Mouse (Mus musculus): Measurements from ENCODE around the gene Maml3.

Gene Maml3

GRCm38 (mm10) chr3:51788591-51789339 is 316.1 kb downstream of the Maml3 start:
- DNase-seq (ENCODE audit: low spot score in 2 of 2): no peak

- DNase-seq (ENCODE audit: low spot score in 2 of 2): no peak
Measured at GRCm38 (mm10) chr3:51787945-51788344, 316.9 kb downstream of the Maml3 start.

- DNase-seq (ENCODE audit: low spot score in 2 of 2): no peak
Measured at GRCm38 (mm10) chr3:51785796-51786195, 319.1 kb downstream of the Maml3 start.

GRCm38 (mm10) chr3:51782191-51782590 is 322.7 kb downstream of the Maml3 start:
- DNase-seq (ENCODE audit: low spot score in 2 of 2): no peak

GRCm38 (mm10) chr3:51778738-51779592 is 325.9 kb downstream of the Maml3 start:
- DNase-seq (ENCODE audit: low spot score in 2 of 2): no peak

GRCm38 (mm10) chr3:51778179-51778578 is 326.7 kb downstream of the Maml3 start:
- no peak for DNase-seq (ENCODE audit: low spot score in 2 of 2)

- no peak for DNase-seq (ENCODE audit: low spot score in 2 of 2)
Measured at GRCm38 (mm10) chr3:51776018-51776611, 328.8 kb downstream of the Maml3 start.

- no peak for DNase-seq (ENCODE audit: low spot score in 2 of 2)
Measured at GRCm38 (mm10) chr3:51773587-51773986, 331.3 kb downstream of the Maml3 start.

- no peak for DNase-seq (ENCODE audit: low spot score in 2 of 2)
Measured at GRCm38 (mm10) chr3:51771839-51772630, 332.8 kb downstream of the Maml3 start.

GRCm38 (mm10) chr3:51769196-51769595 is 335.7 kb downstream of the Maml3 start:
- no peak for DNase-seq (ENCODE audit: low spot score in 2 of 2)

- no peak for DNase-seq (ENCODE audit: low spot score in 2 of 2)
Measured at GRCm38 (mm10) chr3:51765220-51765923, 339.5 kb downstream of the Maml3 start.

GRCm38 (mm10) chr3:51764175-51764574 is 340.7 kb downstream of the Maml3 start:
- no peak for DNase-seq (ENCODE audit: low spot score in 2 of 2)

GRCm38 (mm10) chr3:51762900-51763299 is 342.0 kb downstream of the Maml3 start:
- no peak for DNase-seq (ENCODE audit: low spot score in 2 of 2)

- no peak for DNase-seq (ENCODE audit: low spot score in 2 of 2)
Measured at GRCm38 (mm10) chr3:51759534-51759933, 345.3 kb downstream of the Maml3 start.

GRCm38 (mm10) chr3:51757032-51757431 is 347.8 kb downstream of the Maml3 start:
- no peak for DNase-seq (ENCODE audit: low spot score in 2 of 2)

GRCm38 (mm10) chr3:51756283-51756682 is 348.6 kb downstream of the Maml3 start:
- no peak for DNase-seq (ENCODE audit: low spot score in 2 of 2)

GRCm38 (mm10) chr3:51753262-51753661 is 351.6 kb downstream of the Maml3 start:
- DNase-seq (ENCODE audit: low spot score in 2 of 2): no peak

GRCm38 (mm10) chr3:51751440-51751839 is 353.4 kb downstream of the Maml3 start:
- DNase-seq (ENCODE audit: low spot score in 2 of 2): no peak

GRCm38 (mm10) chr3:51749812-51750481 is 354.9 kb downstream of the Maml3 start:
- DNase-seq (ENCODE audit: low spot score in 2 of 2): no peak

GRCm38 (mm10) chr3:51749421-51749811 is 355.5 kb downstream of the Maml3 start:
- no peak for DNase-seq (ENCODE audit: low spot score in 2 of 2)

Data from spleen, postnatal 4 days (tissue).